Mouse (Mus musculus): ENCODE data around the gene Wdr95. TPM values are rescaled to one million over a fixed set of nuclear protein-coding genes. Genes with fewer than 3 reads are reported as not detected.

Gene Wdr95
- 1 to 10 TPM in 1 of 3 experiments, not detected in 2; 3.0 TPM for polyA plus RNA-seq (2017; shearing (Covaris generic))

DNA sequence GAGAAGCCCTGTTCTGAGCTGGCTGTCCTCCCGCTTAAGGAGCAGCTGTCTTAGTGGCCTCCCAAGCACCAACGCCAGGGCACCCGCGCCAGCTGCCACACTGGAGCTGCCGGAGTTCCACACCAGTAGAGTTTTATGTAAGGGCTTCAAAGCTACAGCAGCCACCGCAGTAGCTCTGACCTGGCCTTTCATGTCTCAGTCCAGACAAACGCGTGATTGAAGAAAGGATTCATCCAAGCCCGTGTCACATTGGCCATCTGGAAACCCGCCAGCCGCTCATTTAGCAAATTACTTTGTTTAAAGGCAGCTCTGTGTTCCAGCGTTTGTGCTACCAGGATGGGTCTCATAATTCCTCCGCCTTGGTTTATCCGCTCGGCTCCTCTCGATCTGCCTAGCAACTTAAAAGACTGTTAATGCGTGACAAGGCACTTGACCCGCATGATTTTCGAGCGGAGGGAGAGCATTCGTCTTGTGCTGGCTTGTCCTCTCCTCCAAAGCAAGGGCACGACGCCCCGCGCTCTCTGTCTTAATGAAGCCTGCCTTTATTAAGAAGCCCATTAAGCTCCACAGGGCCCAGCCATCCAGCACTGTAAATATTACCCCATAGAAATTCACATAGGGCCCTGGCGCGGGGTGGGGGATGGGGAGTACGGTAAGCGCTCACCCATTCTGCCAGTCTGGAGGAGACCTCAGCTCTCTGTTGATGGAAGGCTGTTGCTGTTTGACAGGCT is at the start of gene Wdr95:
Gene Wdr95 (plus strand): TSS at position 681 of the 731 bp plus-strand sequence.
- ATAC-seq = no peak

DNA sequence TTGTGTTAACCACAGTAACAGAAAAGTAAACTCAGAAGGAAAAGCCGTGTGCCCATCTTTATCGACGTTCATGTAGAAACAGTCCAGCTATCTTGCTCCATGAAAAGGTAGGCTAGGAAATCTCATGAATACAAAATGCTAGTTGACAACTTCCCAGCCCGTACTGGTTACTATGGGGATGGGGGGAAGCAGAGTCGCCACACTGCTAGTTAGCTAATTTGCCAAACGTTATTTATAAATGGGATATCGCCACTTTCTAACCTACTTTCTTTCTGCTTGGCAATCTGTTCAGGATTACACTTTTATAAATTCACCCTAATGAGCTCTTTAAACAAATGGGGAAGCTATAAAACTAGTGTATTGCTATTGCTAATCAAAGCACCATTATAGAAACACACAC is 46.6 kb upstream of the Wdr95 start:
- no peak for ATAC-seq

DNA sequence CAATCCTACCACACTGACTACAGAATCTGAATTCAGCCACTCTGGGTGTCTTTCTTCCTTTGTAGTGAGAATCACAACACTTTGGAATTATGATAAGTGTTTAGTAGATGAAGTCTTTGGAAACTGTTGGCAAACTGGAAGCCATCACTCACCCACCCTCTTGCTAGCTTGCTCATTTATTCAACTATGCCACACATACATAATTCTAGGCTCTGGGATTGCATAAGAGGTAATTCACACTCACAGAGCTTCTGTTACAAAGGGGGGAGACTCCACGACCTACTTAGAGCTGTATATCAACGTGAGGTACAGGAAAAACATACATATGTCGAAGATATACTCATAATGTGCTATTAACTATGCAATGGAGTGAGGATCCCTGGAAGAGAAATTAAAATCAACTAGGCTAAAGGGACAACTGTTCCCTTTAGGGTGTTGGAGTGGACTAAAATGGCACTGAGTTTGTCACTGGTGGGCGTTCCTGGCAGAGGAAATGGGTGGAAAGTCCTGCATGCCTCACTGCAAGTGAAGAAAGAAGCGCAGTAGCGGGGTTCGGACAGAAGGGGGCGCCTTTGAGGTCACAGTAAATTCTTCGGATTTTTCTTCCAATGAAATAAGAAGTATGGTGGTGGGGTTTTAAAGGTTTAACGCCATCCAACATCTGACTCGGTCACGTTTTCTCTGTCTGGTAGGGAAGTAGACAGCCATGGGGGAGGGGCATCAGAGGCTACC is 45.0 kb upstream of the Wdr95 start:
- ATAC-seq = no peak

DNA sequence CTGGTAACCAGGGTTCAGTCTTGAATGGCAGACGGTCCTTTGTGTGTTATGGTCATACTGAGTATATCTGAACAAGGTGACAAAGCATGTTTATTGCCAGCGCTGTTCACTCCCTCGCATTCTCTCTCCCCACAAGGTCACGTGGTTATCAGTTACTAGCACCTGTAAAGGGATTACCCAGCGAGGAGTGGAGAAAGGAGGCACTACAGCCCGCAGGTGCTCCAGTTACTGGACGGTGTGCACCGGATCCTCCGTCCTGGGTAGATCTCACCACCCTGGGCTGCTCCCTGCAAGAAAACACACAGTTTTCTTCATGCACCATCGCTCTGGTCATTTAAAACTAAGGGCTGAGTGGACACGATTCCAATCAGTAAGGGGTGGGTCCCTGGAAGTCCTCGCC is 44.2 kb upstream of the Wdr95 start:
- ATAC-seq = no peak

DNA sequence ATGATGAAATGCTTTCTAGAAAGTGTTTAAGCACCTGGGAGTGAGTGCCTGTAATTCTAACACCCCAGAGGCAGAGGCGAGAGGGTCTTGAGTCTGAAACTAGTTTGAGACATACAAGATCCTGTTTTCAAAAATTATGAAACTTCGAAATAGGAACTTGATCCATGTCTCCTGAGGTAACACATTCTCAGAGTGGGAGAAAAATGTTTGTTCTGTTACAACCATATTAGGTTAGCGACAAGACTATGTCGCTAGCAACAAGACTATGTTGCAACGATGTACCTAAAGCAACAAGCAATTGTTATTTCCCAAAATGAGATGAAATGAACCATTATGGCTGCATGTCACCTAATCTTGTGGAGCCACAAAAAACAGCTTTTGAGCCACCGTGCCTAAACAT is 43.0 kb upstream of the Wdr95 start:
- no peak for ATAC-seq

DNA sequence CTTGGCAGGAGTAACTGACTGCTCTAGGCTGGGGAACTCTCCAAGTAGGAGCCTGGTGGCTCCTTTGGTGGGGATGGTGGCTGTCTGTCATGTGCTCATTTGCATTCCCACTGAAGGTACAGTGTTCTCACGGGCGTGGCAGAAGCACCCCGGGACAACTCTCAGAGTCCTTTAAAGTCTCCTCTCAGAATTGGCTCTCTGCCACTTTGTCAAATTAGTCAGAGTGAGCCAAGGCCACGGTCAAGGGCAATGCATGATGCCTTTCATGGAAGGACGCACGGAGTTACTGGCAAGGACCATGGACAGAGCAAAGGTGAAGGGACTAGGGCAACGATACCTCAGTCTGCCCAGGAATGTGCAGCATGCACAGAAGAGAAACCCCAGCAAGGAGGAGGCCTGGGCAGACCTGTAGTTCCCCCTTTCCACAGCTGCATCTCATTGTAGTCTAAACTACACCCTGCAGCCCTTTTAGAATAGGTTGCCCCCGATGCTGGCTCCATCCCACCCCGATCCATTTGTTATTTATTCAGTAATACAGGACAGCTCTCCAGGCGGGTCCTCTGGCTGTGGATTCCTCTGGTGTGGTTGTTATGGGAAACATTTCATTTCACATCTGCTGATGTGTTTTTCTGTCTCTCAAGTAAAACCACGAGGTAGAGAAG is 40.0 kb upstream of the Wdr95 start:
- ATAC-seq = no peak

DNA sequence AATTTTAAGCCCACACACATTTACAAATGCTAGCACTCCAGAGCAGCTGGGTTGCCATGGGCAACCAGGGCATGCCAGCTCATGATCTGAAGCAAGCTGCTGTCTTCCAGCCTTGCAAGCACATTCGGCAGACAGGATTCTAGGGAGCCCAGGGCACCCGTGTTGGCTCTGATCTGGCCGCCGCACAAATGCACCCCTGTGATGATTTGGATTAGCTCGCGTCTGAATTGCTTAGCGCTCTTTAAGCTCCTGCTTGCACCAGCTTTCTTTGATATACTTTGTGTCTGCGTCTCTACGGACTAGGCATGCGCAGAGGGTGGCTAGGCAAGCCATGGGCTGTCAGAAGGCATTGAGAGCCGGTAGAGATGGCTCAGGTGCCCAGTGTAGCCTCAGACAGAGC is 39.3 kb upstream of the Wdr95 start:
- no peak for ATAC-seq

DNA sequence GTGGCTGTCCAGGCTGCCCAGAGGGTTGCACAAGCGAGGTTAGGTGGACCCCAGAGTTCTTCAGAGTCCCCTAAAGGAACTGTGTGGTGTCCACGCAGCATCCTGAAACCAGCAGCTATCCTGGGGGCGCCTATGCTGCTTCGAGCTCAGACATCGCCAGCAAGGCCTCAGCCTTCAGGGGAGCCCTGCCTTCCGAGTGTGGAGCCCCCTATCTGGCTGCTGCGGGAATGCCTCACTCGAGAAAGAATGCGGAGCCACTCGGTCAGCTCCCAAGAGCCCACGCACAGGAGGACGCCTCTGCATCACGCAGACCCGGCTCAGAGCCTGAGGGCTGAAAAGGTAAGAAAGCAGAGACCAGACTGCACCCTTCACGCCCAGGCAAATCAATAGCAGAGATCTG is 38.2 kb upstream of the Wdr95 start:
- no peak for ATAC-seq

DNA sequence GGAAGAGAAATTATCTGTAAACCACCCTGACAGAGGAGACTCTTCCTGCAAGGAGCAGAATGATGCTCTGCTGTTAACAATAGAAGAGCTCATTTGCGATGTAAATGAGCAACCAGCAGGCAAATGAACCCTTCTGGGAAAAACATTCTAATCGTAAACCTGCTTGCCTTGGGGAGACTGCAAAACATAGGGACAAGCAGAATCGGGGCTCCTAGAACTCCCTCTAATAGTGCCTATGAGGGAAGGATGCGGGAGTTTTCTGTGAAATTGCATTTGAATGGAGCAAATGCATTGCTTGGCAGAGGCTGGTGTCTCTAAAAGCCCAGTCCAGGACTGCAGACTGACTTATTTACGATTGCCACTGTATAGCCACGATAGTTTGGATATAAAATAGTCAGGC is 32.8 kb upstream of the Wdr95 start:
- no peak for ATAC-seq

DNA sequence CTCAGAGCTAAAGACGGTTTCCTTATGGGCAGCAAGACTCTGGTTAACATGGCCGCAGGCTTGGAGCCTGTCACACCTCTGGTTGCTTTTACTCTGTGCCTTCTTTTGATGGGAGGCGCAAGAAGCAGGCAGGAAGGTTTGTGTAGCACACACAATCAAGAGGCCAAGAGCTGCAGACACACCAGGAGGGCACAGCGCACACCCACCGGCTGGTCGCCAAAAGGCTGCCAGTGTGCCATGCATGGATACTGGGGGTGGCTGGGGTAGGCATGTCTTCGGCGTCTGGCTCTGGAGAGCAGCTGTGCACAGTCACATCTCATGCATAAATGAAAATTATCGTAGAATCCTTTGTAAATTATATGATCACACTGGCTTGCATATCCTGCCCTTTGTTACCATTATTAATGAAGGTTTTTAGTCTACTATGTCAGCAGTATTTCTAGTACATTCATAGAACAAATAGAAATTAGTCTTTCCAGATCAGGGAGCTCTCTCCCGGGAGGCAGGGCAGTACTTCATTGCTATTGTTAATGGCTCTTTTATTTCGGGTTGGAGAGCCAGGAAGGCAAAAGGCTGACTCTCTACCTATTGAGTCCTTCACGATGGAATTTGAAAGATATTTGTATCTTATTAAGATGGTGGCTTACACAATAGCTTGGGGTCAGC is 31.9 kb upstream of the Wdr95 start:
- ATAC-seq = no peak

DNA sequence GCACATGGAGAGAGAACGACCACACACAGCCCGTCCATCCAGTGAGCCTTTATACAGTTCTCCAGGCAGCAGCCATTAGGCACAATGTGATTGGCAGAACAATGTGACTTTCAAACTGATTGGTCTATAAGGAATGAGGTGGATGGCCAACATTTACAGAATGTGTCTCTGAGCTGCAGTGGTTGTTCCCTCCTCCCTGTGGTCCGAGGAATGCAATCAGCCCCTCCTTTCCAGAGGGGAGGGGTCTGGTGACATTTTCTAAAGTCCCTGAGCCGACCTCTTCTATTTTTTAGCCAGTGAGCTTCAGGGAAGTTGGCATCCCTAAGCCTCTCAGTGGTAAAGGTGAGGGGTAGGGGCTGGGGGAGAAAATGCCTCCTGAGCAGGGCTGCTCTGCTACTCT is 28.5 kb upstream of the Wdr95 start:
- no peak for ATAC-seq

DNA sequence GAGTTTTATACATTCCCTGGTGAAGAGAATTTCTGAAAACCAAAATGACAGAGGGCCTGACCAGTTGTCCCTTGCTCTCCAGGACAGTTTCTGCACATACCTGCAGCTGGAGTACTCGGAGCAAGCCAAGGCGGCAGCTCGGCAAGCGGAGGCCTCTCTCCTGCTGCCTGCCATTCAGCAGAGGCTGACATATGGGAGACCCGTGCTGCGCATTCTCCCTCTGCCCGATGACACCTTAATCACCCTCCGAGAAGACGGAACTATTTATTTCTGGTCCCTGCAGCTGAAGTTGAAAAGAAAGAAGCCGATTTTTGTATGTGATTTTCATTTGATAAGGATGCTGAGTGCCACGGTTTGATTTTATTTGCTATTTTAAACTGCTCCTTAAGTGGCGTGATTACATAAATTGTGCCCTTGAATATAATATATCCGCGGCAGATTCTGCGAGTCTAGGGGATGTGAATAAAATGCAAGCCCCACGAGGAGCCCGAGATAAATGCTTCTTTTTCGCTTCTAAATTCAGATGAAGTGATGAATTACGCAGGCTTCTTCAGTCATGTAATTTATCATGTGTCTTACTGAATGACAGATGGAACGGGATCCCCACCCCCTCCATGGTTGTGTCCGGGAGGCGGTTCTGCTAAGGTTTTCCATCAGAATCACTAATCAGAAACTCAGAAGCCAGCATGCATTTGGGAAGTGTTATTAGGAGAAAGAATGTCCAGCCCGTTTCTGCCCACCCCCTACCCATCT is 24.9 kb upstream of the Wdr95 start:
- ATAC-seq = no peak

DNA sequence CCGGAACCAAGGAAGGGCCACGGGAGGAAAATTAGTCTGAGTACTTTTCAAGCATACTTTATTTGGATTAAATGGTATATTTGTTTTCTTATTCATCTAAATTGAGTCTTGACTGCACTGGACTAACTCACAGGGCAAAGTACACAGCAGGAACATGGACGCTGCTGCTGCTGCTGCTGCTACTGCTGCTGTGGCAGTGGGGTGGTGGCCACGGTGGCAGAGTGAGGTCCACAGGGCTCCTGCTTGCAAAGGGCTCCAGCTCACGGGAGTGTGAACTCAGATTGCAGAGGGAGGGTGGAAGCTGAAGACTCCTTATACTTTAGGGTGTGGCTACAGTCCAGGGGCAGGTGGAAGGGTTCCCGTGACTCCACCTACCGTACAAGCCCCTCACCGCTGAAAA is 23.5 kb upstream of the Wdr95 start:
- ATAC-seq = no peak

DNA sequence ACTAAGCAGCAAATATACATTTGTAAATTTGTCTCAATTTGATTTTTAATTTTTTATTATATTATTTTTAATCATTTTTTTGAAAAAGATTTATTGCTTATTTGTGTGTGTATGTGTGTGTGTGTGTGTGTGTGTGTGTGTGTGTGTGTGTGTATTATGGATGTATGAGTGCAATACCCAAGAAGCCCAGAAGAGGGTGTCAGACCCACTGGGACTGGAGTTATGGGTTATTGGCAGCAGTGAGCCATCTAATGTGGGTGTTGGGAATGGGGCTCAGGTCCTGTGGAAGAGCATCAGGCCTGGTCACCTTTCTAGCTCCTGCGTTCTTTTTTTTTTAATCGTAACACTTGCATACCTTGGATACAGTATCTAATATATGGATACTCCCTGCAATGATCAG is 22.4 kb upstream of the Wdr95 start:
- no peak for ATAC-seq

DNA sequence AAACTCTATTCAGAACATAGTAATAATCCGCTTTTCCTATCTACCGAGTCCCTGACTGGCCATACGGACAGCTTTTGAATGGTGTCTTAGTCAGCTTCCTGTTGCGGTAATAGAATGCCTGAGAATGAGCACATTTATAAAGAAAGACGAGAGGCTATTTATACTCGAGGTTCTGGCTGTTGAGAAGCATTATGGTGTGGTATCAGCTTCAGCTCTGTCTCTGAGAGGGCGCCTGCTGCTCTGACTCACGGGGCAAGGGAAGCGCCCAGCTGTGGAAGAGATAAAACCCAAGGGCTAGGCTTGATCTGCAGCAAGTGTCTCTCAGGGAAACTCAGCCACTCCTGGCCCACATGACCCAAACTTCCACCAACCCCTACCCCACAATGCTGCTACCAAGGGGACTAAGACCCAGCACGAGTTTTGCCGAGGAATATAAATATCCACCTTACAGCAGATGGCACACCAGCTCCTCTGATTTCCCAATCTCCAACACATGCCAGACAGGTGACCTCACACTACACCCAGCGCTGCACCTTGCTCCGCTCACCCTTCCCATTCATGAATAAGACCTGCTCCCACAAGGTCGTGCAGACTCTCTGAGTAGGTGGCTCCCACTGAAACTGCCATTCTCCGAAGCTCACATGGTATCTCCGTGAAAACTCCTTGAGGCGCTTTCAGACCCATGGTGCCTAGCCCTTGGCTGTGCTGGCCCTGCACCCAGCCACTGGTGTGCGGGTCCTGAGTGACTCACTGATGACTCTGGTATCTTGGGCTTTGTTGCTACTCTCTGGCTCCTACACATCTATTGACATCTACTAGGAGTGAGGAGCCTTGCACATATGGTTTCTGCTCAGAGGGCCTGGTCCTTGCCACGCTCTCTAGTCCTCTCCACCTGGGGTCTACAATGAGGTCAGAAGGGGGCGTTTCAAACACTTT is 20.1 kb upstream of the Wdr95 start:
- no peak for ATAC-seq

DNA sequence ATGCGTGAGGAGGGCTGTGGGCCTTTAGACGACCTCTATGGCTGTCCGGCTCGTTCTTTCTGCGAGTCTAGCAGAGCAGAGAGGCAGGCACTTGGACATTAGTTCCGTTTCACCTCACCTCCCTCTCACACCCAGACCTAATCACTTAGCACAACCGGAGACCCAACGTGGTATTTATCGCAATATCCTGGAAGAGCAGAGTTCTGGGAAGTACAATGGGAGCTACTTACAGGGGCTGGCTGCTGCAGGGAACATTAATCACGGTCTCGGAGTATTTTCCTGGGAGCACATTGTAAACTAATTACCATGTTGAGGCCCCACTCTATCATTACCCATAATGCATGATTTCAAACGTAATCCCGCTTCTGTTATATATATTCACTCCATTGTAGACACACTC is 18.2 kb upstream of the Wdr95 start:
- ATAC-seq = no peak

DNA sequence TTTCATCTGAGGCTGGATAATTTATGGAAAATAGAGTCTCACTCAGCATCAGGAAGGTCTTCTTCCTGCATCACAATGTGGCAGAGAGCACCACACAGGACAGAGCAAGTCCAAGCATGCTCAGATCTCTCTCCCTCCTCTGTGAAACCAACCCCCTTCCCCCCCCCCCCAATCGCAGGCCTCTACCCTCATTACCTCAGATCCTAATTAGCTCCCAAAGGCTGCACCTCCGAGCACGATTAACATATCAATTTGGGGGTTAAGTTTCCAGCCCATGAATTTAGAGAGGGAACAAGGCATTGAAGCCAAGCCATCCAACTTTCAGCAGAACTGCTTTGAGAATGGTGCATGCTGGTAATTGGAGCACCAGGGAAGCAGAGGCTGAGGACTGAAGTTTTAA is 15.8 kb upstream of the Wdr95 start:
- ATAC-seq = no peak

DNA sequence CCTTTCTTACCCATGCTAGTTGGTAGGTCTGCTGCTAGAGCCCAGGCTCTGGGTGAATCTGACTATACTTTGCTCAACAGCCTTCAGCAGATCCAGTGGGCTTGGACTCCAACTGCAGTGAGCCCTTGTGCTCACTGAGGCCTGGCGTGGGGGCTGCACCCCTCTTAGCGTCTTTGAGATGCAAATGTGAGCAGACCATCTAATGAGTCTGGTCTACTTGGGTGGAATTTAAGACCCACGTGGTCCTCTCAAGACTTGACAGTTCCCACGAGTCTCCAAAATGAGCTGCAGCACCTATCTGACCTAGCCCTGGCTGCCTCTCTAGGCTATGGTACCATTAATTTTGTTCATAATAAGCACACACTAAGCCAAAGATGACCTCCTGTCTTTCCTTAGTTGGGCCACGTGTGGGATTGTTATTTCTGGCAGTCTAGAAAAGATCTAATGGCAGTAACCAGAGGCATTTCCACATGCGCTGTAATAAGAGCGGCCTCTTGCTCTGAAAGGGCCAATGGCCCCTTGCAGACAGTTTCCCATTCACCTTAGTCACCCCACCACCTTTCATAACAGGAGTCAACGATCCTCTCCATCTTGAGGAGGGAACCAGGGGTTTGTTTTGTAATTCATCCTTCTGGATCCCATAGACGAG is 14.9 kb upstream of the Wdr95 start:
- no peak for ATAC-seq

DNA sequence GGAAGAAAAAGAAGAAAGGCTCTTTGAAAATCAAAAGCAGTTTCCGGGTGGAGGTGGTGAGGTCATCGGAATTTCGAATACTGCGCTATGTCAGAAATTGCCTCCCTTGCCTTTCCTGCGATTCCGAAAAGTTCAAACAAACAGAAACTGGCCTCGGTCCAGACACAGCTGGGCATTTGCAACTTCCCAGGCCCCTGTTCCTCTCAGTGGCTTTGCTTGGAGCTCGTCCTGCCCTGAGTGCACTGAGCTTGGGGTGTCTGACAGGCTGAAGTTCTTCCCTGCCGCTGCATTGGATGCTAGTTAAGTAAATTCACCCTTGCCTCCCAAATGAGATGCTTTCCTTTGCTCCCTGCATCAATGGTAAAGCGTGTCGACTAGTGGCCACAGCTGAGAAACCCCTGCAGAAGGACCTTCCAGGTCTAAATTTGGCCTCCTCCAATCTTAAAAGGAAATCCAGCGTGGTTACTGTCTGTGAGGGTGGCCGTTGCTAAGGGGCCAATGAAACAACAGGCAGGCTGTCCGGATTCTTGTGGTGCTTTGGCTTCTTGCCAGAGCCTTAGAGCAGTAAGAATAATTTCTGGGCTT is 14.3 kb upstream of the Wdr95 start:
- no peak for ATAC-seq

DNA sequence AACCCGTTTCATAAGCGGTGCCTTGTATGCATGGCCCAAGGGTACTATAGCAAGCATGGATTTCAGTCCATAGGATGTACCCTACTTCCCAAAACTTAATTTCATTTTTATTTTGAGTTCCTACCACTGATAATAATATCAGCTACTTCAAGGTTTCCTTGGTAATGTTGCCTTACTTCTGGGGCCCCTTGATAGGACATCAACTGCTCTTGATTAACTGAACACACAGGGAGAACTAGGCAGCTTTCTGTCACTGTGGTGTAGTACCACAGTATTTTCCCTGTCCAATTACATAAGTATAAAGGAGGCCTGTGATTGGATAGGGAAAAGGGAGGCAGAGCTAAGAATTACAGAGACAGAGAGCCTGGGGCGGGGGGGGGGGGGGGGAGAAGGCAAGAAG is 13.6 kb upstream of the Wdr95 start:
- no peak for ATAC-seq

DNA sequence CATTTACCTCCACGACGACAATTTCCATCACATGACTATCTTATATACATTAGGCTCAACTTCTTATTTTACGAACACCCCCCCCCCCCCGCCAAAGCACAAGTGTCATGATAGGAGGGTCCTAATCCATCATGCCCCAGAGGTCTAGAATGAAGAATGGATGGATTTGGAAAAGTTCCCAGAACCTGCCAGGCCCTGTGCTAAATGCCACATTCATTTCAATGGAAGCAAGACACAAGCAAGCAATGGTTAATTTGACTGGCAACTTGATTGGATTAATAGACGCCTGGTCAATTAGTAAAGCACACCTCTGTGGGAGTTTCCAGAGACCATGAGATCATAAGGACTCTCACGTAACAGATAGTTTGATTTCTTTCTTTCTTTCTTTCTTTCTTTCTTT is 11.4 kb upstream of the Wdr95 start:
- no peak for ATAC-seq

All from inflammation-experienced regulatory T-cells, adult 6 months (primary cell).